Mouse (Mus musculus) ovary, adult 18-20 months (tissue): Measurements from ENCODE around the gene BC034090.
"Not testable (repeated sequence)": the region's sequence is repeated elsewhere in the genome, so short reads cannot be mapped to it uniquely, and the experiment has no call there.

Source experiments
- DNase-seq: peaks from one replicate; pipeline ENCODE4 v3.0.0; 2022; ENCODE audit warnings: low spot score, mixed read lengths

The BC034090 gene

DNA sequence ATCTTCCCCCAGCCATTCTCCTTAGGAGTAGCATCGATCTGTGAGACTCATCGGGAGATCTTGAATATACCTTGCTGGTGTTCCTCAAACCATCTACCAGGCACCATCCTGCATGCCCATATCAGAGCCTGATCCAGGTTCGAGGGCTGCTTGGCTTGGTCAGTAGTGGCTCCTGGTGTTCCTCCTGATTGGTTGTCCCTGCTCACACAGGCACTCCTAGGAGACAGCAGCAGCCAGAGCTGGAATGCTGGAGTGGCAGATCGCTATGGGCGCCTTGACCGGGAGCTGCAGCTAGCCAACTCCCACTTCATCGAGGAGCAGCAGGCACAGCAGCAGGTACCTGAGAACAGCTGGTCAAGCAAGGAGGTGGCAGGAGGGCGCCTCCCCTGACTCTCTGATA, 53.0 kb downstream of the BC034090 start:
- DNase-seq = no peak

- DNase-seq = no peak
These were observed 55.6 kb downstream of the BC034090 start for GRCm38 (mm10) chr1:155188656-155189055.

DNA sequence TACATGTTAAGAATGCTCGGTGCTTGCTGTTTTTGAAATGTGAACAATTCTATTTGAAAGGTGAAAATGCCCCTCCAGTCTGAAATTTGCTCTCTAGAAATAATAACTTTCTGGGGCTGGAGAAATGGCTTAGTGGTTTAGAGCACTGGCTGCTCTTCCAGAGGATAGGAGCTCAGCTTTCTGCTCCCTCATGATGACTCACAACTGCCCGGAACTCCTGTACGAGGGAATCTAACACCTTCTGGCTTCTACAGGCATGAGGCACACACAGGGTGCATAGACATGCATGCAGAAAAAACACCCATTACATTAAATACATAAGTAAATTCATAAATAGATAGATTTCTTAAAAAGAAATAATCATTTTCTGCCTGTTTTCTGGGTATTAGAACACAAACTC, 60.1 kb downstream of the BC034090 start:
- DNase-seq = no peak

- no peak for DNase-seq
These were observed 65.9 kb downstream of the BC034090 start for GRCm38 (mm10) chr1:155178192-155178924.

DNA sequence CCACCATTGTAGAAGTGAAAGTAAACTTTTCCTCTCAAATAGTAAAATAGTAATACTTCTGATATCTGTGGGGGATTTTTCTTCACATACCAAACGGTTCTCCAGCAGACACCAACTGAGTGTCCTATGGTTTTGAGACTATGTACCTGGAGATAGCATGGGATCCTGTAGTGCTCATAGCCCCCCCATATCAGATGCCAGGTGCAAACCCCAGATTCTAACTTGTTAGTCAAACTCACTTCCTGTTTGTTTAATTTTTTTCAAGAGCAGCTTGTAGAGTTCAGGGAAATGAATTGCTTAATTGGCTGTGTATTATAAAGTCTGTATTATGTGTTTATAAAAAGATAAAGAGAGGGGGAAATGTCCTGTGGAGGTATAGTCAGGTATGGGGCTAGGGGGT, 69.8 kb downstream of the BC034090 start:
- DNase-seq = no peak

DNA sequence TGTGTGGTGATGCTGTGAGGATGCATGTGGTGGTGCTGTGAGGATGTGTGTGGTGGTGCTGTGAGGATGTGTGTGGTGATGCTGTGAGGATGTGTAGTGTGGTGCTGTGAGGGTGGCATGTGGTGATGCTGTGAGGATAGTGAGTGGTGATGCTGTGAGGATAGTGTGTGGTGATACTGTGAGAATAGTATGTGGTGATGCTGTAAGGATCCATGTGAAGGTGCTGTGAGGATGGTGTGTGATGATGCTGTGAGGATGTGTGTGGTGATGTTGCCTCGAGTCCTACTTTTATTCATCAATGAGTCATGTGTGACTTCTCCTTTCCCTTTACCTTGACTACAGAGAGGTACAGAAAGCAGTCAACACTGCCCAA, 70.6 kb downstream of the BC034090 start:
- not testable (repeated sequence) for DNase-seq

- no peak for DNase-seq
These were observed 71.2 kb downstream of the BC034090 start for GRCm38 (mm10) chr1:155172895-155173643.

GRCm38 (mm10) chr1:155169935-155170334, 74.3 kb downstream of the BC034090 start:
- DNase-seq = no peak

DNA sequence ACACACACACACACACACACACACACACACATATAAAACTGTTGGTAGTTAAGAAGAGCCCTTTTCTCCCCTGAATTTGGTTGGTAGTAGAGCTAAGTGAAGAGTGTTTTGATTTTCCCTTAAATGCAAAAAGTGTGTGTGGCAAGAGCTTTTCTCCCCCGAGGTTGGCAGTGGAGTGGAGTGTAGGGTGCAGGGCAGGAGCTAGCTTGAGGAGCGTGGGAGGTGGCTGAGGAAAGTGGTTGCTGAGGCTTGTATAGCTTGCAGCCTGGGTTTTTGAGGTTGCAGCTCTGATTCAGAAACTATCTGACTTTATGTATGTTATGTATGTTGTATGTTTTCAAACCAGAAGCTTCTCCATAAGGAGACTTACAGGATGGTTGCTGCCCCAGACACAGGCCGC, 76.8 kb downstream of the BC034090 start:
- no peak for DNase-seq
